Mouse (Mus musculus) cerebellum, adult 9-11 months (tissue): ENCODE results near the gene Nfix.

Source experiments
- DNase-seq: peaks from one replicate; pipeline ENCODE4 v3.0.0; 2022

The Nfix gene

GRCm38 (mm10) chr8:84779519-84780224 lies 20.5 kb downstream of the Nfix start:
- DNase-seq, result no peak

GRCm38 (mm10) chr8:84778638-84779380 lies 21.3 kb downstream of the Nfix start:
- no peak for DNase-seq

- DNase-seq, result no peak
These were observed 22.1 kb downstream of the Nfix start for GRCm38 (mm10) chr8:84777899-84778637.

- DNase-seq, result no peak
These were observed 23.6 kb downstream of the Nfix start for GRCm38 (mm10) chr8:84776569-84776968.

- DNase-seq, result peak; percentile 71
These were observed 24.5 kb downstream of the Nfix start for GRCm38 (mm10) chr8:84775621-84776113.

- peak; percentile 72 for DNase-seq
These were observed 25.0 kb downstream of the Nfix start for GRCm38 (mm10) chr8:84775105-84775591.

GRCm38 (mm10) chr8:84774473-84774911 lies 25.7 kb downstream of the Nfix start:
- peak; percentile 87 for DNase-seq

- DNase-seq, result peak; percentile 95
These were observed 26.3 kb downstream of the Nfix start for GRCm38 (mm10) chr8:84773833-84774232.

GRCm38 (mm10) chr8:84773304-84773703 lies 26.8 kb downstream of the Nfix start:
- peak; percentile 80 for DNase-seq

GRCm38 (mm10) chr8:84772628-84773027 lies 27.5 kb downstream of the Nfix start:
- peak; percentile 72 for DNase-seq

- peak; percentile 88 for DNase-seq
These were observed 28.2 kb downstream of the Nfix start for GRCm38 (mm10) chr8:84771941-84772378.

- DNase-seq, result no peak
These were observed 29.0 kb downstream of the Nfix start for GRCm38 (mm10) chr8:84771000-84771687.

GRCm38 (mm10) chr8:84770100-84770953 lies 29.8 kb downstream of the Nfix start:
- DNase-seq, result no peak

- peak; percentile 83 for DNase-seq
These were observed 30.8 kb downstream of the Nfix start for GRCm38 (mm10) chr8:84769324-84769723.

GRCm38 (mm10) chr8:84768343-84769095 lies 31.6 kb downstream of the Nfix start:
- peak; percentile 60 for DNase-seq

GRCm38 (mm10) chr8:84767221-84767620 lies 32.9 kb downstream of the Nfix start:
- DNase-seq, result no peak

- DNase-seq, result no peak
These were observed 33.7 kb downstream of the Nfix start for GRCm38 (mm10) chr8:84766422-84766821.

GRCm38 (mm10) chr8:84765629-84766028 lies 34.5 kb downstream of the Nfix start:
- DNase-seq, result no peak

- no peak for DNase-seq
These were observed 35.2 kb downstream of the Nfix start for GRCm38 (mm10) chr8:84764870-84765495.

- DNase-seq, result no peak
These were observed 36.0 kb downstream of the Nfix start for GRCm38 (mm10) chr8:84764100-84764499.
